Mouse (Mus musculus) MEL (cell line): ENCODE results near the gene Mslnl.

Experiments
- CTCF ChIP-seq, 3 experiments: IDR thresholded peaks in 2 of 3; conservative IDR thresholded peaks in 1 of 3; 2 replicates each; pipeline ENCODE4 v1.5.1; 2011 to 2012; ENCODE audit warnings: low read length in 3 of 3, low read depth in 2 of 3, mild to moderate bottlenecking in 2 of 3, improper control_type of control experiment in 1 of 3, inconsistent platforms in 1 of 3, mixed read lengths in 1 of 3, moderate library complexity in 1 of 3; ENCODE audit not compliant: control insufficient read depth in 1 of 3, insufficient read depth in 1 of 3, poor library complexity in 1 of 3, severe bottlenecking in 1 of 3
- HCFC1 ChIP-seq: IDR thresholded peaks from 2 replicates; pipeline ENCODE4 v1.6.1; 2012; ENCODE audit warnings: low read depth, mild to moderate bottlenecking, inconsistent platforms, low read length, improper control_type of control experiment, moderate library complexity
- NELFE ChIP-seq: IDR thresholded peaks from 2 replicates; pipeline ENCODE4 v1.6.1; 2011; ENCODE audit warnings: low read depth, low read length, improper control_type of control experiment
- SMC3 ChIP-seq: IDR thresholded peaks from 2 replicates; pipeline ENCODE4 v1.6.1; 2011; ENCODE audit warnings: low read depth, low read length, improper control_type of control experiment
- TBP ChIP-seq: IDR thresholded peaks from 2 replicates; pipeline ENCODE4 v1.8.0; 2011; ENCODE audit warnings: low read depth, low read length, improper control_type of control experiment
- ZC3H11A ChIP-seq: IDR thresholded peaks from 2 replicates; pipeline ENCODE4 v1.6.1; 2012; ENCODE audit warnings: low read depth, mild to moderate bottlenecking, inconsistent platforms, low read length, improper control_type of control experiment

DNA sequence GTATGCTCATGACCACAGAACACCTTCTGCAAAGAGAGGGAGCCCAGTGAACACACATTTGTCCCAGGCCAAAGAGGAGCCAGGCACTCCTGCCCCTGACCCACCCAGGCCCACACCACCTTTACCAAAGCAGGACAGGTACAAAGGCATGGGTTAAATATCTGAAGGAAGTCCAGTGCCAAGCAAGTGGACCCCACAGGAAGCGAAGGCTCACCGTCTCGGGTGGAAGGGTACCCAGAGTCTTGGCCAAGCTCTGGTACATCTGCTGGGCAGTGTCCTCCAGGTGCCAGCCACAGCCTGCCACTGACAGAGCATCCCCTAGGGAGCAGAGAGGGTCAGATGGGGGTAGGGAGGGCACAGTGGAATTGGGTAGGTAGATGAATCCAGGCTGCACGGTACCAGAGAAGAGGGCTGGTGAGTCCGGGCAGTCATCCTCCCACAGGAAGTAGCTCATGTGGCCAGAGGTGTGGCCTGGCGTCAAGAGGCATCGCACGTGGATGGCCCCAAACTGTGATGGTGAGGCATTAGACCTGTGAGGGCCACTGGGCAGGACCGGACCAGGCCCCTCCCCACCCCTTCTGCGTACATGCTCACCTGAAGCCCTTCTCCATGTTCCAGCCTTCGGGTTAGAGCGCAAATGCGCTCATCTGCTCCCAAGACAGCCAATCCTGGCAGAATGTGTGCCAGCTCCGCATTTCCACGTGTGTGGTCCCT is 48.2 kb downstream of the Mslnl start:
- TF ChIP-seq HCFC1 (no peak), NELFE (no peak), ZC3H11A (no peak), CTCF (IDR thresholded peaks at IDR 0.05 in 2 of 3, conservative IDR thresholded peaks at IDR 0.05 in 1 of 3; ENCODE audit: control insufficient read depth in 1 of 3, insufficient read depth in 1 of 3, low read depth in 2 of 3, low read length in 3 of 3, poor library complexity in 1 of 3, severe bottlenecking in 1 of 3) (no peak), SMC3 (no peak), TBP (no peak)
